Mouse (Mus musculus) embryonic facial prominence, embryonic 11.5 days (tissue): ENCODE measurements around the gene Ptgfrn. TPM values are rescaled to one million over a fixed set of nuclear protein-coding genes. Genes with fewer than 3 reads are reported as not detected.

Source experiments
- ATAC-seq: fragments of 200-750 bp; cut with Nextera tagmentation; replicated peaks from 2 replicates; pipeline ENCODE4 v1.8.0; 2017; ENCODE audit warnings: low read depth; ENCODE audit not compliant: insufficient number of reproducible peaks, low FRiP score, low TSS enrichment
- DNase-seq: peaks from one replicate; pipeline ENCODE4 v3.0.0-alpha.2; 2015; ENCODE audit warnings: low spot score
- H3K27ac ChIP-seq: fragments of 300-500 bp; sonication (generic); replicated peaks from 2 replicates; pipeline ENCODE4 v1.5.1; 2014; ENCODE audit warnings: mild to moderate bottlenecking, low read depth, low read length, control low read depth
- H3K27me3 ChIP-seq: fragments of 300-500 bp; sonication (generic); 2 replicates; pipeline ENCODE4 v1.6.1; 2014; ENCODE audit warnings: mild to moderate bottlenecking, low read length, moderate library complexity, mixed read lengths; ENCODE audit not compliant: control insufficient read depth, insufficient read depth
- H3K36me3 ChIP-seq: fragments of 300-500 bp; sonication (generic); replicated peaks from 2 replicates; pipeline ENCODE4 v1.6.1; 2014; ENCODE audit warnings: low read depth, mild to moderate bottlenecking, low read length, moderate library complexity, mixed read lengths; ENCODE audit not compliant: control insufficient read depth, insufficient read depth
- H3K4me1 ChIP-seq: fragments of 300-500 bp; sonication (generic); 2 replicates; pipeline ENCODE4 v1.6.1; 2014; ENCODE audit warnings: low read length, mixed read lengths; ENCODE audit not compliant: control insufficient read depth, insufficient read depth
- H3K4me2 ChIP-seq: fragments of 300-500 bp; sonication (generic); 2 replicates; pipeline ENCODE4 v1.6.1; 2014; ENCODE audit warnings: low read depth, mild to moderate bottlenecking, control low read depth, low read length, moderate library complexity
- H3K4me3 ChIP-seq: fragments of 300-500 bp; sonication (generic); 2 replicates; pipeline ENCODE4 v1.5.1; 2014; ENCODE audit warnings: low read depth, low read length, control low read depth
- H3K9ac ChIP-seq: fragments of 300-500 bp; sonication (generic); replicated peaks from 2 replicates; pipeline ENCODE4 v1.6.1; 2014; ENCODE audit warnings: mild to moderate bottlenecking, control low read depth, low read length
- H3K9me3 ChIP-seq: fragments of 300-500 bp; sonication (generic); replicated peaks from 2 replicates; pipeline ENCODE4 v1.6.1; 2016; ENCODE audit warnings: mild to moderate bottlenecking, low read length, inconsistent platforms, mixed read lengths; ENCODE audit not compliant: control insufficient read depth
- WGBS: fragments of 180-500 bp; shearing (Covaris S2); extraction: QIAGEN DNeasy Blood & Tissue Kit; methylation state at CpG from one replicate; pipeline ENCODE4 v1.1.7; 2014; 5-methylcytosine and 5-hydroxymethylcytosine counted together
- polyA plus RNA-seq: library from polyadenylated mRNA; unstranded; fragments of >200 nt; fragmentation: Nextera tagmentation; extraction: Ambion mirVana; gene quantifications from 2 replicates; pipeline ENCODE4 v1.2.1, GENCODE M21; 2014

Gene Ptgfrn
- polyA plus RNA-seq, 1 experiment from 2014 or later = 6.5 TPM

DNA sequence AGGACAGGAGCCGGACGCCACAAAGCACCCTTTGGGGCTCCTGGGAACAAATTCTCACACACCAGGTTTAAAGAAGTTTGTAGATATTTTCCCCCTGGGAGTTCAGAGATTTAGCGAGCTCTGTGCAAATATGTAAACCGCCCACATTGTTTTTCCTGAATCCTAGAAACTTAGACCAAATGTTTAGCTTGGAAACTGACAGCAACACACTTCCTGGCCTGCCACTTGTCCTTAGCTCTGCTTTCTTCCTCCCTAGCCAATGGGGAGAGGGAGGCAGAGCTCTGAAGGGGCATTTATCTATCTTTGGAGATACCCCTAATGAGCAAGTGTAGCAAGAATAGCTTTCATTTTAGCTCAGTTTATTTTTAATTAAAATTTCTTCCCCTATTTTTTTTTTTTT lies 94.8 kb downstream of the Ptgfrn start:
- Histone ChIP-seq H3K4me2 (no peak overlapping the region), H3K36me3 (no peaks in the 10 kb centered on the region), H3K27ac (no peak overlapping the region), H3K4me3 (no peak overlapping the region), H3K9me3 (no peaks in the 10 kb centered on the region), H3K4me1 (no peaks in the 10 kb centered on the region; the same call in 1 of the 2 replicates), H3K9ac (no peak overlapping the region), H3K27me3 (no peaks in the 10 kb centered on the region)
- DNase-seq (no peak), ATAC-seq (no peak)
- WGBS = 53% methylated on average over 4 of the region's 4 CpGs

GRCm38 (mm10) chr3:101013536-101013935 lies 96.5 kb downstream of the Ptgfrn start:
- no peak overlapping the region for H3K4me3 ChIP-seq
- WGBS = 90% methylated on average over 3 of the region's 3 CpGs

GRCm38 (mm10) chr3:101013005-101013404 lies 97.1 kb downstream of the Ptgfrn start:
- no peak overlapping the region for H3K27ac ChIP-seq
- no peak overlapping the region for H3K4me3 ChIP-seq
- 95% methylated on average over 10 of the region's 10 CpGs for WGBS
- no peaks in the 10 kb centered on the region for H3K27me3 ChIP-seq
- no peak overlapping the region for H3K4me2 ChIP-seq
- DNase-seq = no peak
- no peaks in the 10 kb centered on the region for H3K9me3 ChIP-seq
- H3K9ac ChIP-seq = no peak overlapping the region
- no peaks in the 10 kb centered on the region for H3K36me3 ChIP-seq
- ATAC-seq = no peak
- no peaks in the 10 kb centered on the region; the same call in 1 of the 2 replicates for H3K4me1 ChIP-seq

More at GRCm38 (mm10) chr3:101013536-101013935, 96.5 kb downstream of the Ptgfrn start:
- Histone ChIP-seq H3K27me3 (no peaks in the 10 kb centered on the region), H3K27ac (no peak overlapping the region), H3K4me1 (no peaks in the 10 kb centered on the region; the same call in 1 of the 2 replicates), H3K9me3 (no peaks in the 10 kb centered on the region), H3K9ac (no peak overlapping the region), H3K4me2 (no peak overlapping the region), H3K36me3 (no peaks in the 10 kb centered on the region)
- ATAC-seq = no peak
- no peak for DNase-seq

GRCm38 (mm10) chr3:101012597-101012996 lies 97.5 kb downstream of the Ptgfrn start:
- H3K27me3 ChIP-seq = no peaks in the 10 kb centered on the region
- no peak overlapping the region for H3K4me2 ChIP-seq
- no peaks in the 10 kb centered on the region for H3K36me3 ChIP-seq
- H3K9ac ChIP-seq = no peak overlapping the region
- H3K27ac ChIP-seq = no peak overlapping the region
- no peaks in the 10 kb centered on the region; the same call in 1 of the 2 replicates for H3K4me1 ChIP-seq
- WGBS = 88% methylated on average over 8 of the region's 8 CpGs
- no peak overlapping the region for H3K4me3 ChIP-seq
- DNase-seq = no peak
- no peak for ATAC-seq
- no peaks in the 10 kb centered on the region for H3K9me3 ChIP-seq

DNA sequence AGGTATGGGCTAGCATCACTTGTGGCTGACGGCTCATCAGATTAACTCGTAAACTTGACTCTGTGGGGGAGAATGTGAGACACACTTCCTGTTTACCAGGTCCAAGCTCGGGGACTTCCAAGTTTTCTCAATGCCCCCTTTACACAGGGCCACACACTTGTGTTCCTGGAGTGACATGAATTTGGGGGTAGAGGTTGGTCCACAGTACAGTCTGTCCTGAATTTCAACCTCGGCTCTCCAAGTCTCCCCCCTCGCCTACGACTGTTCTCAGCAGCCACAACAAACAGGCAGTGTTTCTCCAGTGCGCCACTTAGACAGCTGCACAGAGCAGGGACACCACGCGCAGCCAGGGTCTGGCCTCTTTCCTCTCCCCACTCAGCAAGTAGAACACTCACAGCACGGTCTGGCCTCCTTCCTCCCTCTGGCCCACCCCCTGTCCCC lies 97.9 kb downstream of the Ptgfrn start:
- Histone ChIP-seq H3K4me2 (no peak overlapping the region), H3K36me3 (no peaks in the 10 kb centered on the region), H3K27me3 (no peaks in the 10 kb centered on the region), H3K4me3 (no peak overlapping the region), H3K9ac (no peak overlapping the region), H3K27ac (no peak overlapping the region), H3K9me3 (no peaks in the 10 kb centered on the region), H3K4me1 (no peaks in the 10 kb centered on the region; the same call in 1 of the 2 replicates)
- no peak for DNase-seq
- ATAC-seq = no peak
- WGBS = 52% methylated on average over 10 of the region's 10 CpGs

GRCm38 (mm10) chr3:101011203-101011600 lies 98.9 kb downstream of the Ptgfrn start:
- Histone ChIP-seq H3K4me3 (no peak overlapping the region), H3K36me3 (no peaks in the 10 kb centered on the region), H3K27me3 (no peaks in the 10 kb centered on the region), H3K4me2 (no peak overlapping the region), H3K9me3 (no peaks in the 10 kb centered on the region), H3K9ac (no peak overlapping the region), H3K4me1 (no peaks in the 10 kb centered on the region; the same call in 1 of the 2 replicates), H3K27ac (no peak overlapping the region)
- no peak for DNase-seq
- 69% methylated on average over 5 of the region's 5 CpGs for WGBS
- ATAC-seq = no peak

- DNase-seq = no peak
- Histone ChIP-seq H3K27me3 (no peaks in the 10 kb centered on the region), H3K27ac (no peak overlapping the region), H3K36me3 (no peaks in the 10 kb centered on the region), H3K4me1 (no peaks in the 10 kb centered on the region; the same call in 1 of the 2 replicates), H3K4me2 (no peak overlapping the region), H3K4me3 (no peak overlapping the region), H3K9ac (no peak overlapping the region), H3K9me3 (no peaks in the 10 kb centered on the region)
- ATAC-seq = no peak
- WGBS = 90% methylated on average over 4 of the region's 4 CpGs
Measured at GRCm38 (mm10) chr3:101010589-101011202, 99.4 kb downstream of the Ptgfrn start.

DNA sequence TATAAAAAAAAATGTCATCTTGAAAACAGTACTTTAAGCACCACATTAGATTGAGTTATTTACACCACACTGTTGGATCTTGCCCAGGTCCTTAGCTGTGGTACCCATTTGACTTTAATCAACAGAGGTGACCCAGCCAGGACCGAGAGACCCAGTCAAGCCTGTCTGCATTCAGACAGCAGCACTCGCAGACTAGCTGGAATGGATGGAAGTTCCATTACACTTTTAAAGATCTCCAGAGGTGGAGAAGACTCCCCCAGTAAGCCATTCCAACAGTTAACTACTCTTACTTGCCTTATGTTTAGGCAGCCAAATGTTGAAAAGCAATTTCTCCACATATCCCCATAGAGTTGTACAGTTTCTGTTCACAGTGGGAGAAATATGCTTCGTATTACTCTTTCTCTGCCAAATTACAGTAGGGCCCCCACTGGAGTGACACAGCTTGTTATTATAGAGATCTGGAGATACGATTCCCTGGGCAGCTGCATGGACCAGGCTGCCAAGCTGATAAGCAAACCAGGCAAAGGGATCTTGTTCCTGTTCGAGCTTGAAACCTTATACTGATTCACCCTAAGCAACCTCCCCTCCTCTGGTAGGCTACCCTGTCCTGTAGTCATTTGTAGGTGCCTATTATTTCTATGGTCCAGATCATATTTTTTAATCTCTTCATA lies 102.8 kb downstream of the Ptgfrn start:
- WGBS = 70% methylated on average over 5 of the region's 5 CpGs
- H3K9ac ChIP-seq = no peak overlapping the region
- DNase-seq = no peak

More for the DNA sequence above, 102.8 kb downstream of the Ptgfrn start:
- no peaks in the 10 kb centered on the region for H3K36me3 ChIP-seq
- no peaks in the 10 kb centered on the region; the same call in 1 of the 2 replicates for H3K4me1 ChIP-seq
- no peaks in the 10 kb centered on the region for H3K27me3 ChIP-seq
- ATAC-seq = no peak
- H3K4me3 ChIP-seq = no peak overlapping the region
- H3K27ac ChIP-seq = no peak overlapping the region
- H3K9me3 ChIP-seq = no peaks in the 10 kb centered on the region
- H3K4me2 ChIP-seq = no peak overlapping the region
